Mouse (Mus musculus) bone marrow, adult 2 months (tissue): ENCODE measurements around the gene Tcte2. TPM values are rescaled to one million over a fixed set of nuclear protein-coding genes. Genes with fewer than 3 reads are reported as not detected.

Source experiments
- H3K27ac ChIP-seq: fragments of 200-500 bp; 2 replicates; pipeline ENCODE4 v1.5.1; 2012; ENCODE audit warnings: low read depth, mild to moderate bottlenecking, control low read depth, inconsistent platforms, low read length; ENCODE audit not compliant: control insufficient read depth, poor library complexity, insufficient read depth
- H3K4me1 ChIP-seq: fragments of 200-500 bp; 2 replicates; pipeline ENCODE4 v1.6.1; 2011; ENCODE audit warnings: low read length; ENCODE audit not compliant: control insufficient read depth, insufficient read depth
- H3K4me3 ChIP-seq: fragments of 200-500 bp; replicated peaks from 2 replicates; pipeline ENCODE3; 2011; ENCODE audit warnings: mild to moderate bottlenecking, low read depth, low read length, control low read depth; ENCODE audit not compliant: control insufficient read depth
- CTCF ChIP-seq: fragments of 200-500 bp; IDR thresholded peaks from 2 replicates; pipeline ENCODE4 v1.5.1; 2011; ENCODE audit warnings: low read length, control low read depth; ENCODE audit not compliant: control insufficient read depth, insufficient read depth
- POLR2A ChIP-seq: fragments of 200-500 bp; IDR thresholded peaks from 2 replicates; pipeline ENCODE4 v1.6.1; 2011; ENCODE audit warnings: low read depth, mild to moderate bottlenecking, control low read depth, low read length, borderline replicate concordance; ENCODE audit not compliant: control insufficient read depth
- WGBS: fragments of 180-500 bp; shearing (Covaris S2); methylation state at CpG from one replicate; pipeline ENCODE4 v1.1.7; 2018; 5-methylcytosine and 5-hydroxymethylcytosine counted together
- polyA plus RNA-seq: library from polyadenylated mRNA; stranded (reverse); fragments of >200 nt; gene quantifications from 2 replicates; pipeline ENCODE4 v1.2.4, GENCODE M21; 2011; ENCODE audit warnings: low replicate concordance; ENCODE audit not compliant: missing spikeins, insufficient read depth, insufficient read length

Gene Tcte2
- polyA plus RNA-seq, 1 experiment, result 4.1 TPM

- H3K4me3 ChIP-seq, result no peak overlapping the region
- H3K27ac ChIP-seq, result no peak overlapping the region
- WGBS, result 77% methylated on average over 7 of the region's 7 CpGs
- TF ChIP-seq POLR2A (no peak), CTCF (no peak)
- H3K4me1 ChIP-seq, result no peaks in the 10 kb centered on the region
These were observed 3.0 kb downstream of the Tcte2 start for GRCm38 (mm10) chr17:13758586-13758985.

GRCm38 (mm10) chr17:13754940-13755339 is 6.7 kb downstream of the Tcte2 start:
- H3K27ac ChIP-seq, result no peak overlapping the region
- TF ChIP-seq CTCF (no peak), POLR2A (no peak)
- 74% methylated on average over 6 of the region's 6 CpGs for WGBS

DNA sequence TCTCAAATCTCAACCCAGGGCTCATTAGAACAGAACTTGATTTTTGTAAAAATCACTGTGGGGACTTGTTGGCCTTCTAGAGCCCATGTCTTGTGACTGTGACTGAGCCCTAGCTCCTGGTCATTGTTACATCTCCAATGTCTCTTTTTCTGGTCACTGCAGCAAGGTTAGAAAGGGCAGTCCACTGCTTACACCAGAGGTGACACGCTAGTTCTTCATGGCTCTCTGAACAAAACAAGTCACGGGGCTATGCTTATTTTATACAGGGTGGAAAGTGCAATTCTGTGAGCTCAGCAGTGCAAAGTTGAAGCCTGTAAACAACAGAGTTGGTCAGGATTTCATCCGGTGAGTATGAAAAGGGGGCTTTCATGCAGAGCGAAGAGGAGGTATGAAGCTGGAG is 7.7 kb downstream of the Tcte2 start:
- H3K27ac ChIP-seq, result no peak overlapping the region
- H3K4me1 ChIP-seq, result no peaks in the 10 kb centered on the region
- WGBS, result 86% methylated on average over 4 of the region's 4 CpGs
- no peak for TF ChIP-seq CTCF
- no peak for TF ChIP-seq POLR2A
- no peak overlapping the region for H3K4me3 ChIP-seq

More at GRCm38 (mm10) chr17:13754940-13755339, 6.7 kb downstream of the Tcte2 start:
- Histone ChIP-seq H3K4me3 (no peak overlapping the region), H3K4me1 (no peaks in the 10 kb centered on the region)

- 82% methylated on average over 4 of the region's 4 CpGs for WGBS
- Histone ChIP-seq H3K27ac (no peak overlapping the region), H3K4me1 (no peaks in the 10 kb centered on the region; the same call in 1 of the 2 replicates), H3K4me3 (no peak overlapping the region)
- TF ChIP-seq CTCF (no peak), POLR2A (no peak)
These were observed 12.6 kb downstream of the Tcte2 start for GRCm38 (mm10) chr17:13749027-13749426.

DNA sequence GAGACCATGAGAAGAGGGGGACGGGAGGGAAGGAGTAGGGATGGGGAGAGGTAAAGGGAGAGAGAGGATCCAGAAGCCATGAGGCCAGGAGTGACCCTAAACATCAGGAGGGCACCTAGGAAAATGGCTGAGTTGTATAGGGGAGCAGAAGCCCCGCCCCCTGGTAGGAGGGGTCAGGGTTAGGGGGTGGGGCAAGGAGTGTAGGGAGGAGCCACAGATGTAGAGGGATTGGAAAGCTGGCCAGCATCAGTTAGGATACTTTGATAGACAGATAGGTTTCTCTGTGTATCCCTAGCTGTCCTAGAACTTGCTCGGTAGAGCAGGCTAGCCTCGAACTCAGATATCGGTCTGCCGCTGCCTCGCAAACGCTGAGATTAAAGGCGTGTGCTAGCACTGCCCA is 13.9 kb downstream of the Tcte2 start:
- TF ChIP-seq CTCF (no peak), POLR2A (no peak)
- no peak overlapping the region for H3K27ac ChIP-seq
- no peak overlapping the region for H3K4me3 ChIP-seq
- WGBS, result 86% methylated on average over 9 of the region's 9 CpGs
- no peaks in the 10 kb centered on the region; the same call in 1 of the 2 replicates for H3K4me1 ChIP-seq

DNA sequence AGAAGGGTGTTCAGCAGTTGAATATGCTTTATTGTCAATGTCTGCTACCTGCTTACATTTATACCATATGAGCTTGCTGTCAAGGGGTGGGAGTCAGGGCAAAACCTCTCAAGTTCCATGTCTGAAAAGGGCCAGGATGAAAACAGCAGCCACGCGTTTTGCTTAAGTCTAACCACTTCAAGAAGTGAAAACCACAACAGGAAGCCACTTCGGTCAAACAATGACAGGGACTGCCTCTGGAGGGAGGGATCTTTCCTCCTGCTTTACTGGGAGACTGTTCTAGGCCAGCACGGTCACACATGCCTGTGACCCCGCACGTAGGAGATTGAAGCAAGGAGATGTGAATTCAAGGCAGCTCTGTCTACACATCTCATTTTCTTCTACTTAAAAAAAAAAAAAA is 15.3 kb downstream of the Tcte2 start:
- 2% methylated on average over 6 of the region's 6 CpGs for WGBS
- no peak overlapping the region for H3K27ac ChIP-seq
- no peak overlapping the region for H3K4me3 ChIP-seq
- H3K4me1 ChIP-seq, result no peaks in the 10 kb centered on the region; the same call in 1 of the 2 replicates
- no peak for TF ChIP-seq POLR2A
- TF ChIP-seq CTCF, result no peak

GRCm38 (mm10) chr17:13745373-13745772 is 16.3 kb downstream of the Tcte2 start:
- H3K4me1 ChIP-seq, result no peaks in the 10 kb centered on the region; the same call in 1 of the 2 replicates
- no peak overlapping the region for H3K27ac ChIP-seq
- WGBS, result 29% methylated on average over 2 of the region's 2 CpGs
- TF ChIP-seq CTCF (no peak), POLR2A (no peak)
- H3K4me3 ChIP-seq, result no peak overlapping the region

GRCm38 (mm10) chr17:13744824-13745223 is 16.8 kb downstream of the Tcte2 start:
- H3K4me1 ChIP-seq, result no peaks in the 10 kb centered on the region; the same call in 1 of the 2 replicates
- WGBS, result 54% methylated on average over 4 of the region's 4 CpGs
- no peak overlapping the region for H3K4me3 ChIP-seq
- TF ChIP-seq POLR2A (no peak), CTCF (no peak)
- no peak overlapping the region for H3K27ac ChIP-seq

DNA sequence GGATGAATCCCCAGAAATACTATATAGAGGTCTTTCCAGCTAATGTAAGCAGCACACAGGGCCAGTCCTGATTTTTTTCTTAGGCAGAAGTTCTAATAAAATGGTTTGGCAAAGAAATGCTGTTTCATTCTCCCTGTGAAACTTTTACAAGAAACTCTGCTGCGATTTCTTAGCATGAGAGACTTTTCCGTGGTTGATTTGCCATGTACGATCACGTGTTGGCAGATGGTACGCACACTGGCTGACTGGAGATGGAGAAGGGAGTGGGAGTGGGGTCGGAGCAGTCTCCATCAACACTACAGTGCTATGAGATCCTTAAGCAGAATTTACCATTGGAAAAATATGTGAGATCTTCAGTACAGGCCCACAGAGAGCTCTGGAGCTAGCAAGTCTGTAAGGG is 17.4 kb downstream of the Tcte2 start:
- Histone ChIP-seq H3K4me1 (no peaks in the 10 kb centered on the region; the same call in 1 of the 2 replicates), H3K27ac (no peak overlapping the region), H3K4me3 (no peak overlapping the region)
- 86% methylated on average over 6 of the region's 6 CpGs for WGBS
- TF ChIP-seq POLR2A, result no peak
- TF ChIP-seq CTCF, result no peak
